Mouse (Mus musculus): ENCODE measurements around the gene Ank3.

Ank3 gene

DNA sequence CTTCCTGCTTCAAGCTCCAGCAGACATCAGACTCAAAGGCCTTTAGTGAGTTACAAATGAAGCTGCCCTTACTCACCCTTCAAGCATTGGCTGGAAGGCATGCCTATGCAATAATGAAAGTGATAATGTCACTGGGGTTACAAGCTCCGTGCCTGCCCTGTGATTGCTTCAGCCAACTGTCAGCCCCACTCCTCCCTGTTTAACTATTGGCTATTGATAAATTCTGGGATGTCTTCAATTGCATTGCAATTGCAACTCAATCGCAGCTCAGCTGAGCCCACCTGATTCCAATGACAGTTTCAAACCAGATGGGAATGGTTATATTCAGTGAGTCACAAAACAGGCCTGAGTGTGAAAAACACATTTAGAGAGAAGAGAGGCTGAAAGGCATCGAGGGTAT, 80.3 kb downstream of the Ank3 start:
- DNase-seq = no peak

DNA sequence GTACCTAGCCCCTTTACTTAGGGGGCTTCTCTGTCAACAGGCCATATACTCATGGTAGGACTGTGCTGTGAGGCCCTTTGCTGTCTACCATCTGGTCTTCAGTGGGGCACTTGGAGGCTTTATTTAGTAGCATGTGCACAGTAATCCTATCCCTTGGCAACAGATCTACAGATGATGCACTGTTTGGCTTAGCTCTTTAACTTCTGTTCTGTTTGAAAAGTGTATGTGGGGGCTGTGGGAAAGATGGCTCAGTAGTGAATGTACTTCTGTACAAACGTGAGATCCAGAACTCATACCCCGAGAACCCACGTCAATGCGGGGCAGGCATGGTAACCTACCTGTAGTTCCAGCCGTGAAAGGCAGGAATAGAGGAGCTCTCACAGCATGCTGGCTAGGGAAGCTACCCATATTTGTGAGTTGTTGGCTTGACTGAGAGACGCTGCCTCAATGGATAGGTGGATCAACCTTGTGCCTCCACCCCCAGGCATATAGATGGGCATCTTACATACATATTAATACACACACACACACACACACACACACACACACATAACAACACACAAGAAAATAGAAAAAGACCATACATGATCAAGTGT, 86.7 kb downstream of the Ank3 start:
- no peak for DNase-seq

DNA sequence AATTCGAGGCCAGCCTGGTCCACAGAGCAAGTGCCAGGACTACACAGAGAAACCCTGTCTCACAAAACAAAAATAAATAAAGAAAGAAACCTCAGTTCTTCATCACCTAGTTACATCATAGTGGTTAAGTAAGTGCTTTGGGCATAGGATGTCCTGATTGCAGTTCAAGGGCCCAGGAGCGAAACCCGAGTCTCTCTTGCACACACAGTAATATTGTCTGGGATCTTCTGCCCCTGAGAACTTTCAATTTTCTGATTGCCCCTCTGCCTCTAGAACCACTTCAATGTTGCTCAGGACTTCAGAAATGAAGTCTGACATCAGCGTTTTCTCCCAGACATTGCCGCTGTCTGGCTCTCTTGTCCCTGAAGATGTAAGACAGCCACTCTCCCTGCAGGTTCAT, 91.6 kb downstream of the Ank3 start:
- DNase-seq = no peak

DNA sequence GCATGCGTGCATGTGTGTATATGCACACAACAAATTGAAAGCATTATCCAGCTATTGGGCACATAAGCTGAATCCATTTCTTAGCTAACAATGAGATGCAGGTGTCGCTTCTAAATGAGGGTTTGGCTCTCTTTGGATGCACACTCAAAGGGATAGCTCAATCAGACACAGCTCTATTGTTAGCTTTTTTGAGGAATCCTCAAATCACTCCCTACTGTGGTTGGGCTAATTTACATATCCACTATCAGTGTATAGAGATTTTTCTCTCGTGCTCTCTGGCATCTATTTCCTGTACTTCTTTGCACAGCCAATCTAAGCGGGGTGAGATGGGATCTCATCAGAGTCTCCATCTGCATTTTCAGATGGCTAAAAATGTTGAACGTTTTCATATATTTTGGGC, 93.4 kb downstream of the Ank3 start:
- no peak for DNase-seq

DNA sequence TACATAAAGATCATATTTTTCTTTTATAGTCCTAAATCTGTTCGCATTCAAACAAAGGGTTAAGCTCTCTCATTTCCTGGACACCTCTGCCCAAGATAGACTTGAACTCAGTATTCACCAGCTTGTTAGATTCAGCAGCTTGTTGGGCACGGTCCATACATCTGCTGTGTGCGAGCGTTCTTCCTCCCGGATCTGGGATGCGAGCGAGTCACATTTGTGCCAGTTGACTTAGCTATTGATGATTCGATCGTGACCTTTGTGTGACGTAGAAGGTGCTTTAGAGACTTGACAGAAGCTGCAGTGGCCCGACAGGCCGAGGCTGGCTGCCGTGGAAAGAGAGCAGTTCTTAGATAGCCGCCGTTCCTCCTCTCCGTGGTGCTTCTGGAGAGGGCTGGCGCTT, 98.8 kb downstream of the Ank3 start:
- peak; percentile 28 for DNase-seq

DNA sequence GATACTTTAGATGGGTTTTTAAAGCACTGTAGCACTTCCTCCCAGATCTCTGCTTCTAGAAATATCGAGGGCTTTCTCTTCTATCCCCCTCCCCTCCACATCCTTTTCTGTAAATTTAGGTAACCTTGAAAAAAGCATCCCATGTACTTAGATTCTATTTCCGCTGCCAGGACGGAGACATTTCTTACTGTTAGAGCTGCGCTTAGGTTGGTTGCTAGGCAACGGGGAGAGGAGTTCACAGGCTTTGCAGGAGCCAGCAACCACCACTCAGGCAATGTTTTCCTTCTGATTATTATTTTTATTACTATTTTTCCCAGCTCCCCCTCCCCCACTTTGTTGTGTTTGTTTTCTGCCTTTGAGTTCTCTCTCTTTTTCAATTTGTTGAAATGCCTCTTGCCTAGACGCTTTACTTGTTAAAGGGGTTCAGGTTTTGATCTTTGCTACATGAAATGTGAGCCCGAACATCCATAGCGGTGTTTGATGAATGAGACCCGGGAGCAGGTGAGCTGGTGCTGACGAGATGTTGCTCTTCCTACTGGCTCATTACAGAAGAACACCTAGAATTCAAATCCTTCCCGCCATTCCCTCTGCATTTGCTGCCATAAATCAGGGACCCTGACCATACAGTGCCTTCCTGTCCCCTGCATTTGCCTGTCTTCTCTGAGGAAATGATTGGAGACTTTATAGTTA, 101.7 kb downstream of the Ank3 start:
- DNase-seq = peak; percentile 78

DNA sequence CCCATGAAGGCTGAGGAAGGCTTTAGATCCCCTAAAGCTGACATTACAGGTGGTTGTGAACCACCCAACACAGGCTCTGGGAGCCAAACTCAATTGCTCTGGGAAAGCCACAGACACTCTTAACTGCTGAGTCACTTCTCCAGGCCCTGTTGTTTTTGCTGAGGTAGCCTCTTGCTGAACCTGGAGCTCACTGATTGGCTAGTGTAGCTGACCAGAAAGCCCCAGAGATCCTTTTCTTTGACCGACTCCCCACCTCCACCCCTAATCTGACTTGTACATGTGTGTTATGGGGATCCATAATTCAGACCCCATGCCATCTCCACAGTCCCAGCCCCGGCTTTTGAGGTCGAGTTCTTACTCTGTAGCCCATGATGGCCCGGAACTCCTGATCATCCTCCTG, 105.2 kb downstream of the Ank3 start:
- DNase-seq = no peak

DNA sequence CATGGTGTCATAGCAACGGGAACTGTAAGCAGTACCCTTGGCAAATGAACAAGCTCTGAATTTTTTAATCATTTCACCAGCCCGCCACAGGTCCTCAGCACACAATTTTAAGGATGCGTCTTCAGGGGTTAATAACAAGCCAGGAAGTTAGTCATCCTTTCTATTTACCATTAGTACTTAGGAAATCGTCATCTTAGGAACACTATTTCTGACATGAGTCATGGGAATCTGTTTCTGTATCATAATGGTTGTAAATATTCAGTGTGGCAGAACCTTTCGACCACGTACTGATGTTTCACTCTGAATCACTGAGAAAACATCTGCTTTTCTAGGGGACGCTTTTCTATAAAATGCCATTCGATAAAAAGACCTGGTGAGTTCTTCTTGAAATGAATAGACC, 109.1 kb downstream of the Ank3 start:
- DNase-seq = no peak

DNA sequence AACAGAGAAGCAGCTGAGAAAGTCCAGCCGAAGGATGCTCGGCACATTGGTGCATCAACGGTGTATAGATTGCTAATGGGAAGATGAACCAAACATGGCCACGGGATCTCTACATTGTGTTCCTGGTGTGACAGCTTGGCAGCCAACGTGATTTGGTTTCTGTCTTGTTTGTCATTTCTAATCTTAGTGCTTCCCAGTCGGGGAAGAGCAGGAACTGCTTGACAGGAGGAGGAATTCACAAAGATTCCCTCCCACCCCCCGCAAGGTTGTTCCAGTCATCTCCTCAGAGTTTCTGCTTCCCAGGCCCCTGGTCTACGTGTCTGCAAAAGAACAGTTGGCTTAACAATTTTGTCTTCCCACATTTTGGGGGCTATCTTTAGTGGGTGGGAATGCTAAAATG, 111.8 kb downstream of the Ank3 start:
- no peak for DNase-seq

DNA sequence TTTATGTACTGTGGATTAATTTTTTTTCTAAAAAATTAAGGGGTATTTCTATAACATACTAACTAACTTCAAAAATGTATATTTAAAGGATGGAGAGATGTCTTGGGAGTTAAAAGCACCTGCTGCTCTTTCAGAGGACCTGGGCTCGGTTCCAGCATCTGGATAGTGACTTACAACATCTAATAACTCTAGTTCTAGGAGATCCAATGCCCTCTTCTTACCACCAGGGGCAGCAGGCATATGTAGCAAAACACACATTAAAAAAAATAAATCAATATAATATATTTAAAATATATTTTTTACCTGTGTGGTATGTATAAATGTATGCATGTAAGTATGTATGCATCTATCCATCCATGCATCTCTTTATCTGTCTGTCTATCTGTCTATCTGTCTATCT, 112.7 kb downstream of the Ank3 start:
- no peak for DNase-seq

DNA sequence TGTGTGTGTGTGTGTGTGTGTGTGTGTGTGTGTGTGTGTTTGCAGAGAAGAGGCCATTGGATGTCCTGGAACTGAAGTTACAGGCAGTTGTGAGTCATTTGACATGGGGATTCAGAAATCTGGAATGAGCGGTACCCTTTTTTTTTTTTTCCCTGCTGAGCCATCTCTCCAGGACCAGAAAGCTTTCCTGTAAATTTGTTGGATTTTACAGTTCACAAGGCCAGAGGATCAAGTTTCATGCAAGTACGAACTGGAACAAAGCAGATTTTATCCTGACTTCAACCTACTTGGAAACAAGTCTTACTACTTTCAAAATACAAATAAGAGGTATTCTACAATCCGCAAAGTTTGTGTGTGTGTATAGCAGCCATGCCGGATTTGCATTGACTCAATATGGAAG, 123.4 kb downstream of the Ank3 start:
- no peak for DNase-seq

DNA sequence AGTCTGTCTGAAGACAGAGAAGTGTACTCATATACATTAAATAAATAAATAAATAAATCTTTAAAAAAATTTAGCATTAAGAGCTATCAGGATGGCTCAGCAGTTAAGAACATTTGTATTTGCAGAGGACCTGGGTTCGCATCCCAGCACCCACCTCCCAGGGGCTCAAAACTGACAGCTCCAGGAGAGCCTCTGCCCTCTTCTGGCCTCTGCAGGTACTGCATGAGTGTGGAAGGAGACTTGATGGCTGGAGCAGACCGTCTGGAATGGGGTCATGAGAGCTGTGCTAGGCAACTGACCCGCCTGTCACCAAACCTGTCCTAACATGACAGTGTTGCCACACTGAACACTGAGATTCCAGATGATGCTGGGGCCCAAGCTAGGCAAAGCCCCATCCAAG, 124.6 kb downstream of the Ank3 start:
- DNase-seq = peak; percentile 39

DNA sequence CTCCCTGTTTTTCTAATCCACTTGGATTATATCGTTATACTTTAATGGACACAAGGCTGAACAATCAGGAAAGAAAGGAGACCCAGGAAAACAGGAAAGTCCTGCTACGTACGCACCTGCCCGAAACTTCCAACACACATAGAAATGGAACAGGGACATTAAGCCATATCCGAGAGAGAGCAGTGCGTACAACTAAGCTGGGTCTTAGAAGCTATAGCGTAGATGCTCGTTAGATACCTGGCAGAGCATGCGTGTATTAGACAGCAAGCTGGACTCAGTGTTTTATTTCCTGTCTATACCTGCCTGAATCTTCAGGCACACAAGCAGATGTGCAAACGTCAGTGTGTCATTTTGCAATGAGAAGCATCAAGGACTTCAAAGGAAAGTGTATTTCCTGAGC, 128.7 kb downstream of the Ank3 start:
- no peak for DNase-seq

DNA sequence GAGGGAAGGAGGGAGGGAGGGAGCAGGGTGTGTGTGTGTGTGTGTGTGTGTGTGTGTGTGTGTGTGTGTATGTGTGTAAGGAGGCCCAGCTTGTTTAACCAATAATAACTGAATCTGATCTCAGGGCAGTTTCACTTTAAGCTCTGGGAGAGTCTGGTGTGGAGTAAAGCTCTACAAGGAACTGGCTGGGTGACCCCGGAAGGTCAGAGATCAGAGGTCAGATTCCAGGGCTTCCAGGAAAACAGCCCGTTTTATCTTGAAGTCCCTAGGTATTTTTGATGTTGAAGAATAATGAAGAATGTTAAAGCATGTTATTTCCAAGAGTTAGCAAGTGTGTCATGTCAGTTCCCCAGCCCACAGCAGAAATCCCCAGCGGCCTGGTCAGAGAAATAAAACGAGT, 130.2 kb downstream of the Ank3 start:
- no peak for DNase-seq

DNA sequence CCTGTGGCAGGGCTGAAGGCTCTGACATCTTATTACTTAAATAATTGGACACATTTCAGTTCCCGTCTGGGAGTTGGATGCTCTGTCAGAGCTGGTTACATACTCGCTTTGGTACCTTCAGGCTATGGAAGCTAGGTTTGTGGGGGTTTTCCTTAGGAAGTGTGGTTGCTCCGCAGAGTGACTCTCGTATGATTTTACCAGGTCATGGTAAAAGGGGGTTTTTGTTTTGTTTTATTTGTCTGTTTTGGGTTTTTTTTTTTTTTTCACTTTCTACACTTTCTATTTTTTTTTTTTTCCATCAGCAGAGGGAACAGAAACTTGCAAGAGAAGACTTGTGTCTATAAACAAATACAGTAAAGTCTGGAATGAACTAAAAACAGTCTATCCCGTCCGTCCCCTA, 131.8 kb downstream of the Ank3 start:
- DNase-seq = peak; percentile 43

DNA sequence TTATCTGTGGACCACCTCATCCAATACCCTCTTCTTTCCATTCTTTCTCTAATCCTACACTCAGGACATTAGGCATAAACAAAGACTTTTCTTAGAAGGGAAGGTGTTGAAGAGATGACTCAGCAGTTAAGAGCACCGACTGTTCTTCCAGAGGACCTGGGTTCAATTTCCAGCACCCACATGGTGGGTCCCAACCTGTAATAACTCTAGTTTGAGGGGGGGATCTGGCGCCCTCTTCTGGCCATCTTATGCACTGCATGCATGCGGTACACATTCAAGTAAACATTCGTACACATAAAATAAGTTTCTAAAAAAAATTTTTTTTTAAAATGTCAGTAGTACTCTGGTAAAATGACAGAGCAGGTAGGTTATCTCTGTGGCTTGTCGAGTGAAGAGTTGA, 133.0 kb downstream of the Ank3 start:
- DNase-seq = no peak

DNA sequence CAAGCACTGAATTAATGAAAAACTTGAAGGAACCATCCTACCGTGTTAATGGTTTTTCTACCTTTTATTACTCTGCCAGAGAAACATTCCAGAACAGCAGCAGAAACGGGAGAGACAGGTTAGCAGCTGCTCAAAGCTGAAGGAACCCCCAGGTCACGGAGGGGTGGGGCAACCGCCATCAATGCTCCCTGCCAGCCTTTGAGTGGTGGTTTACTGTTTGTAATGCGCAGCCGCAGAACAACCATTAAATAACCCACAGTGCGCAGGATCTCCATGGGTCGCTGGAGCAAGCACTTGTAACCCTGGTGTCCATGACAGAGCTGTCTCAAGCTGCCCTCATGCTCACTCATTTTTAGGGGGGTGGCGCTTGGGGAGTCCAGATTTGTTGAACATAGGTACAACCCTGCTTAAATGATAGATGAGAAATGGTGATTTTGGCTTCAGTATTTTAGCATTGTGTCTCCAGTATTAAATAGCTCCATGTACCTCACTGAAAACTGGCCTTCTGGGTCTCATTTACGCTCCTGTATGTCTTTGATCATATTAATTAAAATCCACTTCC, 133.7 kb downstream of the Ank3 start:
- peak; percentile 37 for DNase-seq

DNA sequence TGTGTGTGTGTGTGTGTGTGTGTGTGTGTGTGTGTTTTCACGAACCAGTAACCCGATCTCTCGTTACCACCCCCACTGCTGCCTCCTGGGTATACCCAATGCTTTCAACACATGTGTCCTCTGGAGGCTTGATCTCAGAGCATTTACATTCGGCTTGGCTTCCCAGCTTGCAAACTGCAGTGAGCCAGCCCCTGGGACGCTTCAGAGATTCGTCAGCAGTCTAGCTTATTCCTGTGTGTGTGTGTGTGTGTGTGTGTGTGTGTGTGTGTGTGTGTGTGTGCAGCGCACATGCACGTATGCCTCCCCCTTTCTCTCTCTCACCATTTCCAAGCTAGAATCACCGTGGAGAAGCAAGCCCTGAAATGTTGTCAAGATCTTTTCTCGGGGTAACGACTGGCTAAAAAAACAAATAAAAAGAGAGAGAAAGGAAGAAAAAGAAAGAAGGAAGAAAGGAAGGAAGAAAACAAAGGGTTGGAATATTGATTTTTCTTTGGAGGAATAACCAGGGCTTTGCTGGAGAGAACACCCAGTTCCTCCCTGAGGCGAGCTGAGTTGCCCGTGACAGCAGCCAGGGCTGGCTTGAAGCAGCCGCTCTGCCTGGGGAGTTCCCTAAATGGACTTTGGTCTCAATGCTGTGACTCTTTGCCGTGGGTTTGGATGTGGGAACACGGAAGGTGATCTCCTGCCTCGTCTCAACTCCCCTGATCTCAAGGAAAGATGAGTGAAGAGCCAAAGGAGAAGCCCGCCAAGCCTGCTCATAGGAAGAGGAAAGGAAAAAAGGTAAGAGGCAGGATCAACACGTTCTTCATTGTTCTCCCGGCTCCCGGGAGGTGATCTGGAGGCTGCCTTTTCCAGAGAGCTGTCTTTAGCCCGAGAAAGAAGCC, 135.2 kb downstream of the Ank3 start:
- peak; percentile 79 for DNase-seq

DNA sequence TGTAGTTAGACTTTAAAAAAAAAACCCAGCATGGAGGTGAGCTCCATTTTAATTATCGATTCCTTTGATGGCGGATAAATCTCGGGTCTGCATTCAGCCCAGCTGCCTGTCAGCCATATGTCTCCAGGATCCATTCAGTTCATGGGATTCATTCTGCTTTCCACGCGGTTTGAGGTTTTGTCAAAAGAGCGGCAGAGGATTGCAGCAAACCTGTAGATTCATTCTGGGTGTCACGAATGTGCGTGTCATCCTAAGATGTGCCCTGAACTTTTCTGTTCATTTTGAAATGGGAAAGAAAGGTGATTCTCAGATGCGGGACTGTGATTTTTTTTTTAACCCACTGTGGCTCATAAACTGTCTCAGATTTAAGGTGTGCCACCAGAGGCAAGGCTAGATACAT, 136.1 kb downstream of the Ank3 start:
- DNase-seq = peak; percentile 45

DNA sequence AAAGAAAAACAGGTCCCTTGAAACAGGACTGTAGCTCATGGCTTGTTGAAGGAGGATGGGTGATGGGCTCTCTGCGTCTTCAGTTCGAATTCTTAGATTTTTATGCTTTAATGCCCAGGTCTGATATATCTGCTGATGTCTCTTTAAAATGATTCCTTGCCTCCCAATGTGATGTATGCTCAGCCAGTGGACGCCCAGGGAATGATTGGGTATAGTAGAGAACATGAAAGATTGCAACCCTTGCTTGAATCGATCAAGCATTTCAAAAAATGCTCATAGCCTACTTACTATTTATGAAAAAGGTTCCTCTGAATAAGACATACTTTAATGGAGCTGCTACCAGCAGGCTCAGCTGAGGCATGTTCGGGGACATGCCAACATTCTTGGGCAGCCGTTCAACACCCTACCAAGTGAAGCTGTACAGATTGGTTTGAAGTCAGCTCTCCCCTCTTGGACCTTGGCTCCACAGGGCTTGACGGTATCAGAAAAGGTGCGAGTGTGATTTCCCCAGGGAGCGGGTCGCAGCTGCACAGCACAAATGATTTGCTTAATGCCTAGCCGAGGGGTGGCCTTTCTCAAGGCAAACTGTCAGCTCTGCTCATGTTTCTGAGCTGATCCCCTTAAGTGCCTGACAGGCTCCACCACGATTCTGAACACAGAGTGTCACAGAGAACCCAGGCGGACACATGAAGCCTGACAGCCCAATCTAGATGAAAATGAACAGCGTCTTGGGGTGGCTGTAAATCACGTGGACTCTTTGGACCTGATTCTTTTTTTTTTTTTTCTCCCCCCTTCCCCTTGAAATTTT, 136.8 kb downstream of the Ank3 start:
- DNase-seq = peak; percentile 87

DNA sequence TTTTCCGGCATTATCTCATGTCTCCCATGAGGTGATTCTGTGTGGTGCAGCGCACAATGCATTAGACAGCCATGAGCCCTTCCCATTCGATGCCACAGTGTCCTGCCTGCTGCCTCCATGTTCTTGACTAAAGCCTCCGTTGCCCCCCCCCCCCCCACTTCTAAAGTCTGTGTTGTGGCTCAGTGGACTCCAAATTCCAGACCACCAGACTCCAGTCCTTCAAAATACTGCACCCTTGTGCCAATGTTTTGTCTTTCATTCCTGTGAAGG, 137.3 kb downstream of the Ank3 start:
- DNase-seq = no peak

DNA sequence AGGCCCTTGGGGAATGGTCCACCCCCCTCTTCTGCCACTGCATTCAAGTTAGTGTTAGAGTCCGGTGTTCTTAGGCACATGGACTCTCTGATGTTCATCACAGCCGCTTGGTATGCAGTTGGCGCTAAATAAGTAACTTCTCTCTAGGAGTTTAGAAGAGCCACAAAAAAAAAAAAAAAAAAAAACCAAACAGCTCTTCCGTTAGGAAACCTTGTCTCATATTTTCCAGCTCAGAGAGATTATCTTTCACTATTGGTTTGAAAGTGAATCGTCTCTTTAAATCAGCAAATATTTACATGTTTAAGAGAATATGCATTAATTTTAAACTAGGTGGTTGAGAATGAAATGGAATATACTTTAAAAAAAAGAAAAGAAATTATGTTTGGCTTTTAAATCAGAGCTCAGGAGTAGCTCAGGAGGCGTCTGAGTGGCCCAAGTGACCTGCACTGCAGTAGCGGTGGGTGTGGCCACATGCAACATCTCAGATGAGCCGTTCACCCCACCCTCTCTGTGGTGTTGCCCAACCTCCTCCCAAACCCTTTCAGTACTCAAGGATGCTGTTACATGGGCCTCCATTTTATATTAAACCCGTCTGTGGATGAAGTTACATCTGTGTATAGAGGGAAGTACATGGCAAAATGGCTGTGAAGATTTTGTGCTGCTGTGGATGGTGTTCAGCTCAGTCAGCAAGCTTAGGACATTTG, 138.0 kb downstream of the Ank3 start:
- DNase-seq = peak; percentile 32

DNA sequence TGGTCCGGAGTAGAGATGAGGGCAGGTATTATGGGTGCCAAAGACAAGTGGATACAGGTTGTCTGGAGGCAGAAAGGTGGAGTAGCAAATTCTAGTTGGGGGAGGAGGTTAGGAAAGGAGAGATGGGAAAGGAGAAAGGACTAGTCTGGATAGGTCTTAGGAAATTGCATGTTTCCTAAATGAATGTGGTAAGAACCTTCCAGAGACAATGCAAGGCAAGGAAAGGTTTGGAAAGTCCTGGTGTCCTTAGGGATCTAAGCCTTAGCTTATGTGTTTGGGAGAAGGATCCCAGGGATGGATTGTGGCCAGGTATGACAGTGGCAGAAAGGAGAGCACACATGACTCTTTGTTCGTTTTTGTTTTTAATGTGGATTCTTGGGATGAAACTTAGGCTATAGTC, 139.7 kb downstream of the Ank3 start:
- DNase-seq = no peak

Measured in retina, postnatal 1 day (tissue).